Mouse (Mus musculus) heart, adult 2 months (tissue): ENCODE data around the gene Scn3a.

Experiments used
- CTCF ChIP-seq: fragments of 200-600 bp; IDR thresholded peaks from 2 replicates; pipeline ENCODE4 v1.8.1; 2022; ENCODE audit warnings: antibody characterized with exemption, mild to moderate bottlenecking, moderate library complexity
- EP300 ChIP-seq: fragments of 200-500 bp; IDR thresholded peaks from 2 replicates; pipeline ENCODE4 v1.6.1; 2011; ENCODE audit warnings: low read depth, low read length, control low read depth; ENCODE audit not compliant: insufficient read depth

GRCm38 (mm10) chr2:65450449-65451360, 116.7 kb downstream of the Scn3a start:
- TF ChIP-seq CTCF (no peak), EP300 (no peak)
